Mouse (Mus musculus): ENCODE data around the gene Timm8a2. TPM values are rescaled to one million over a fixed set of nuclear protein-coding genes. Genes with fewer than 3 reads are reported as not detected.

The Timm8a2 gene
- polyA plus RNA-seq, 1 experiment from 2014 or later, result not detected

DNA sequence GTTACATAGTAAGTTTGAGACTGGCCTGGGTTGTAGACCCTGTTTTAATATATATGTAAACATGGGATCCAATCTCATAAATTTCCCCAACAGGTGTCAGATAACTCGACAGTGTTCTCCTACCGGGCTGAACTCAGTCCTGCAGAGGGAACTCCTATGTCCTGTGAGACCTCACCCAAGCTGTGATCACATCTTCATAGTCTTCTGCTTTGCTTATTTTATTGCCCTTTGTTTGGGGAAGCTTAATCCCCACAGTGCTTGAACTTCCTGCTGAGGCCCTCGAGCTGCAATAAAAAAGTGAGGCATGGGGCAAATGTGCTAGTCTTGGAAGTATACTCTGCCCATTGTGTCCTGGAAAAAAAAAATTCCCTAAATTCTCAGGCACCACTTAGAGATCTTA, 46.8 kb downstream of the Timm8a2 start:
- Histone ChIP-seq H3K27me3 (replicated peaks; ENCODE audit: control insufficient read depth, insufficient read depth, low read length) (no peaks in the 10 kb centered on the region), H3K9ac (ENCODE audit: low read depth, low read length) (no peak overlapping the region), H3K9me3 (ENCODE audit: control insufficient read depth, low read length) (no peaks in the 10 kb centered on the region), H3K4me1 (replicated peaks; ENCODE audit: control insufficient read depth, insufficient read depth, low read length) (no peaks in the 10 kb centered on the region), H3K36me3 (ENCODE audit: control insufficient read depth, insufficient read depth, low read length) (no peaks in the 10 kb centered on the region), H3K27ac (ENCODE audit: low read depth, low read length) (no peak overlapping the region), H3K4me3 (ENCODE audit: low read depth, low read length) (no peak overlapping the region), H3K4me2 (no peak overlapping the region)
- DNase-seq (ENCODE audit: low spot score), result no peak
- ATAC-seq (replicated peaks; ENCODE audit: low FRiP score), result no peak
- WGBS, result 56% methylated on average over 3 of the region's 3 CpGs

DNA sequence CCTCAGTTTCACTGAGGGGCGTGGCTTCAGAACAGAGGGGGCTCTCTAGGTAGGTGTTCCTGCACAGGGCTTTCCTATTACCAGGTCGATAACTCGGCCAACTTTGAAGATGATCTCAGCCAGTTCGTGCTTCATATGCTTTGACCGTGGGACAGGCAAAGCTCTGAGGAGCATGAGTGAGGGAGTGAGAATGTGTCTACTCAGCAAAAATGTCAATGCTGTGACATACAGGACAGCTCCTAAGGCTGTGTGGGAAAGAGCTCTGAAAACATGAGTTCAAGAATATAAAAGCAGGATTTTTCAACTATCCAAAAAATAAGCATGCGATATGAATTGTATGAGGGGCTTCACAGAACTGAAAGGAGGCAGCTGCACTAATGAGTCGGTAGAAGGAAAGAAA, 49.0 kb downstream of the Timm8a2 start:
- H3K9ac ChIP-seq (ENCODE audit: low read depth, low read length), result no peak overlapping the region
- H3K27me3 ChIP-seq (replicated peaks; ENCODE audit: control insufficient read depth, insufficient read depth, low read length), result no peaks in the 10 kb centered on the region
- no peaks in the 10 kb centered on the region for H3K4me1 ChIP-seq (replicated peaks; ENCODE audit: control insufficient read depth, insufficient read depth, low read length)
- H3K9me3 ChIP-seq (ENCODE audit: control insufficient read depth, low read length), result no peaks in the 10 kb centered on the region
- no peak overlapping the region for H3K4me2 ChIP-seq
- 79% methylated on average over 7 of the region's 7 CpGs for WGBS
- no peak for DNase-seq (ENCODE audit: low spot score)
- no peak overlapping the region for H3K27ac ChIP-seq (ENCODE audit: low read depth, low read length)
- H3K4me3 ChIP-seq (ENCODE audit: low read depth, low read length), result no peak overlapping the region
- ATAC-seq (replicated peaks; ENCODE audit: low FRiP score), result no peak
- H3K36me3 ChIP-seq (ENCODE audit: control insufficient read depth, insufficient read depth, low read length), result no peaks in the 10 kb centered on the region

DNA sequence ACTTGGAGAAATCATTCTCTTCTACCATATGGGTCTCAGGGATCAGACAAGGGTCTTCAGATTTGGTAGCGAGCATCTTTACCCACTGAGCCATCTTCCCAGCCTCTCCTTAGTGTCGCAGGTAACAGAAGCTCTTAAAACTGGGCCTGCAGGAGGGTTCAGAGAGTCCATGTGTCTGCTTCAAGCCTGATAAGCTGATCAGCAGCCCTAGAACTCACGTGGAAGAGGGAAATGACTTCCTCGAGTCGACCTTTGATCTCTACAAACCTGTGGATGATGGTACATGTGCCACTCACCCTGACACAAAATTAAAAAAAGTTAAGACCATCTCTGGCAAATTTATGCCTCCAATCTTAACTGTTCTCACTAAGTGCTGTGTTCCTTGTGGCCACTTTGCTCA, 53.5 kb downstream of the Timm8a2 start:
- Histone ChIP-seq H3K9me3 (ENCODE audit: control insufficient read depth, low read length) (no peaks in the 10 kb centered on the region), H3K36me3 (ENCODE audit: control insufficient read depth, insufficient read depth, low read length) (no peaks in the 10 kb centered on the region), H3K4me3 (ENCODE audit: low read depth, low read length) (no peak overlapping the region), H3K4me2 (no peak overlapping the region), H3K27ac (ENCODE audit: low read depth, low read length) (no peak overlapping the region), H3K27me3 (replicated peaks; ENCODE audit: control insufficient read depth, insufficient read depth, low read length) (no peaks in the 10 kb centered on the region), H3K9ac (ENCODE audit: low read depth, low read length) (no peak overlapping the region), H3K4me1 (replicated peaks; ENCODE audit: control insufficient read depth, insufficient read depth, low read length) (no peaks in the 10 kb centered on the region)
- DNase-seq (ENCODE audit: low spot score), result no peak
- no peak for ATAC-seq (replicated peaks; ENCODE audit: low FRiP score)
- WGBS, result 67% methylated on average over 5 of the region's 5 CpGs

Other genes starting within 250 kb of the Timm8a2 start
- gene Dock9, start 236.8 kb upstream of the Timm8a2 start, polyA plus RNA-seq (2014; fragmentation: Nextera tagmentation; extraction: Ambion mirVana), result 5.0 and 5.2 TPM in 2 replicates
- gene Ubac2, start 156.1 kb upstream of the Timm8a2 start, polyA plus RNA-seq (2014; fragmentation: Nextera tagmentation; extraction: Ambion mirVana), result 43.8 and 44.6 TPM in 2 replicates
- gene Gpr18, start 118.9 kb upstream of the Timm8a2 start, polyA plus RNA-seq (2014; fragmentation: Nextera tagmentation; extraction: Ambion mirVana), result not detected in 2 replicates
- 3.2 and 3.9 TPM in 2 replicates for gene Gpr183, start 69.5 kb upstream of the Timm8a2 start, polyA plus RNA-seq (2014; fragmentation: Nextera tagmentation; extraction: Ambion mirVana)
- 120 and 138 TPM in 2 replicates for gene Tm9sf2, start 72.4 kb downstream of the Timm8a2 start, polyA plus RNA-seq (2014; fragmentation: Nextera tagmentation; extraction: Ambion mirVana)
- gene Clybl, start 147.0 kb downstream of the Timm8a2 start, polyA plus RNA-seq (2014; fragmentation: Nextera tagmentation; extraction: Ambion mirVana), result 44.4 and 48.3 TPM in 2 replicates